Mouse (Mus musculus): ENCODE results near the gene Zbtb4.

The Zbtb4 gene

DNA sequence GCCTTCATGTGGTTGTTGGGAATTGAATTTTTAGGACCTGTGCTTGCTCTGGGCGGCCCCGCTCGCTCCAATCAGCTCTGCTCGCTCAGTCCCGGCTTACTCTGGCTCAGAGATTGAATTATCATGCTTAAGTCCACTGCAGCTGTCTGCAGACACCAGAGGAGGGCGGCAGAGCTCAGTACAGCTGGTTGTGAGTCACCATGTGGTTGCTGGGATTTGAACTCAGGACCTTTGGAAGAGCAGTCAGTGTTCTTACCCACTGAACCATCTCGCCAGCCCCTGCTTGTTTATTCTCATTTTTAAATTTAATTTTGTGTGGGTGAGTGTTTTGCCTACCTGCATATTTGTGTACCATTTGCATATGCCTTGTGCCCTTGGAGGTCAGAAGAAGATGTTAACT, 2.2 kb upstream of the Zbtb4 start:
- DNase-seq (ENCODE audit: low read depth, low spot score), result no peak

DNA sequence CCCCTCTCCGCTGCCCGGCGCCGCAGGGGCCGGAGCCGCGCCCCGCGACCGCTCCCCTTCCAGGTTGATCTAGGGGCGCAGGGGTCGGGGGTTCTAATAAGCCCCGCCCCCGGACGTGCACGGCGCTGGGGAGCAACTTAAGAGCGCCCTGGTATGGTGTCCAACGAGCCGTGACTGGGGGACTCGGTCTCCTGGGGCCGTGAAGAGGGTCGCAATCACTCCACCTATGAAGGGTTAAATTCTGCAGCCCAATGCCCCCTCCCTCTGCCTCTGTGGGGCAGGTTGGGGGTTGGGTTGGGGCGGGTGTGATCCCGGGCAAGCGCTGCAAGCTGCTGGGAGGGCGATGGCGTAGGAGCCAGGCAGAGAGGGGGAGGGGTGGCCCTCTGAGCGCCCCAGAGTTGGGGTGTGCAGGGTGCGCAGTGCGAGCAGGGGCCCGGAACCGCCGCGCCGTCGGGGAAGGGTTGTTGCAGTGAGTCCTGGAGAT, 456 bp downstream of the Zbtb4 start:
- DNase-seq (ENCODE audit: low read depth, low spot score), result no peak

DNA sequence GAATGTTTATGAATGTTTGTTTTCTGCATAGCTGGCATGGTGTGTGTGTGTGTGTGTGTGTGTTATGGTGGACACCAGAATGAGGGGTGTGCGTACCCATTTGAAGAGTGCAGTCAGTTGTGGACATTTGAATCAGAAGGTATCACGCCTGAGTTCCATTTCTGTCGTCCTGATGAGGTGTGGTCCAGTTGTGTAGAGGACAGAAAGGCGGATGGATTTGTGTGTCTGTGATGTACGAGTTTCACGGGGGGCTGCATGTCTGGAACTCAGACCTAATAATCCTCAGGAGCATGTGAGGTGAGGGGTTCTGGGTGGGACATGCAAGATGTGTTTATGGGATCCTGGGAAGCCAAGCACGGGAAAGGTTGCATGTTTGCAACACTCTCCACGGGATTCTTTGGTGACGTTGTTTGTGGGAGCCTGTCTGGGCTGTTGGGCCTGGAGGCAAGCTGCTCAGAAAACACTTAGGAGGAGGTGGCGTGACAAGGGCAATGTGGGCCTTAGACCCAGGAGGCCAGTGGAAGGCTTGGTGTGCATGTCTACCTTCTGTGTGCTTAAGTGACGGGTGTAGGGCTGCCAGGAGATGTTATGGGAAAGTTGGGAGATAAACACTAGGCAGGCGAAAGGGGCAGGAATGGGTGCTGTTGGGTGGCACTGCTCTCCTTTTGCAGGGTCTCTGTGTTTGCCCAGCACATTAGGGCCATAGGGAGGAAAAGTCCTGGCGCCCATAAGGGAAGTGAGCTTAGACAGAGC, 1.3 kb downstream of the Zbtb4 start:
- DNase-seq (ENCODE audit: low read depth, low spot score), result no peak

DNA sequence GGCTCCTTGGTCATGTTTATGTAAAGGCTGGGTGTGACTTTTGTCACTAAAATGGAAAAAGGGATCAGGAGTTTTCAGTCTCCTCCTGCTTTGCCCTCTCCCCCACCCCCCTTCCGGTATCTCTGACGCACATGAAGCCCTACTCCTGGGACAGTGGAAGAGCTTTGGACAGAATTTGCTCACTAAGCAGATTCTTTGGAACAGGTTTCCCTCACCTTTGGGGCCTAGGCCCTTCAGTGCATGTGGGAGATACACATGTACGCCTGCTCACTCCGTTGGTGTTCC, 1.9 kb downstream of the Zbtb4 start:
- no peak for DNase-seq (ENCODE audit: low read depth, low spot score)

DNA sequence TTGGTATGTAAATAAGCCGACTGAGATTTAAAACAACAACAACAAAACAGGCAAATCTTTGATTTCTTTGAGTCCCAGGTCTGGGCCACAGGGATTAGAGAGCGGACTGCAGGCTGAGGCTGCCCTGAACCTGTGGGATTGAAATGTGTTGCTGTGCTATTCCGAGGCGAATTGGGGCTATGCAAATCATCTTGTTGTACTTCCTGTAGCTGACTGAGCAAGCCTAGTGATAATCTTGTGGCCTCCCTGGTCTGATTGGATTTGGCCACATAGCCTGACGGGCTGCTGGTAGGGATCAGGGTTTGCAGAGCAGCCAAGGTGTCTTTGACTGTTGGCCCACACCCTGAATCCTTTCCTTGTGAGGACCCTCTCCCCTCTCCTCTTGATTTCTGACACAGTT, 9.2 kb downstream of the Zbtb4 start:
- no peak for DNase-seq (ENCODE audit: low read depth, low spot score)

DNA sequence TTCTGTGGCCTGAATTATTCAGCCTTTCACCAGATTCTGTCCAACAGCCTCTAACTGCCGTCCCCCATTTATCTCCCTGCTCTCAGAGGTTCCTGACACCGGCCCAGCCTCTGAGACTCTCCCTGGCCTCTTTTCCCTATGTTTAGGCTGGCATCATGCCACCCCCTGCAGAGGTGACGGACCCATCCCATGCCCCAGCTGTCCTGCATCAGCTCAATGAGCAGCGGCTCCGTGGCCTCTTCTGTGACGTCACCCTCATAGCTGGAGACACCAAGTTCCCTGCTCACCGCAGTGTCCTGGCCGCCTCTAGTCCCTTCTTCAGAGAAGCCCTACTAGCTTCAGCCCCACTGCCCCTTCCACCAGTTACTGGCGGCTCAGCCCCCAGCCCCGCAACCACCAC, 10.0 kb downstream of the Zbtb4 start:
- DNase-seq (ENCODE audit: low read depth, low spot score), result no peak

DNA sequence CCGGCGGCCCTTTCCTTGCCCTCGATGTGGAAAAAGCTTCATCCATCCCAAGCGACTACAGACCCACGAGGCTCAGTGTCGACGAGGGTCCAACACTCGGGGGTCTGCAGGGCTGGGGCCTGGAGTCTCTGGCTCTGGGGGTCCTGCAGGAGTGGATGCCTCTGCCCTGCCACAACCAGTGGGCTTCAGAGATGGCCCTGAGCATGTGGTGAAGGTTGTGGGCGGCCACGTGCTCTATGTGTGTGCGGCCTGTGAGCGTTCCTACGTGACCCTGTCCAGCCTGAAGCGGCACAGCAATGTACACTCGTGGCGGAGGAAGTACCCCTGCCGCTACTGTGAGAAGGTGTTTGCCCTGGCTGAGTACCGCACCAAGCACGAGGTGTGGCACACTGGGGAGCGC, 10.8 kb downstream of the Zbtb4 start:
- no peak for DNase-seq (ENCODE audit: low read depth, low spot score)

DNA sequence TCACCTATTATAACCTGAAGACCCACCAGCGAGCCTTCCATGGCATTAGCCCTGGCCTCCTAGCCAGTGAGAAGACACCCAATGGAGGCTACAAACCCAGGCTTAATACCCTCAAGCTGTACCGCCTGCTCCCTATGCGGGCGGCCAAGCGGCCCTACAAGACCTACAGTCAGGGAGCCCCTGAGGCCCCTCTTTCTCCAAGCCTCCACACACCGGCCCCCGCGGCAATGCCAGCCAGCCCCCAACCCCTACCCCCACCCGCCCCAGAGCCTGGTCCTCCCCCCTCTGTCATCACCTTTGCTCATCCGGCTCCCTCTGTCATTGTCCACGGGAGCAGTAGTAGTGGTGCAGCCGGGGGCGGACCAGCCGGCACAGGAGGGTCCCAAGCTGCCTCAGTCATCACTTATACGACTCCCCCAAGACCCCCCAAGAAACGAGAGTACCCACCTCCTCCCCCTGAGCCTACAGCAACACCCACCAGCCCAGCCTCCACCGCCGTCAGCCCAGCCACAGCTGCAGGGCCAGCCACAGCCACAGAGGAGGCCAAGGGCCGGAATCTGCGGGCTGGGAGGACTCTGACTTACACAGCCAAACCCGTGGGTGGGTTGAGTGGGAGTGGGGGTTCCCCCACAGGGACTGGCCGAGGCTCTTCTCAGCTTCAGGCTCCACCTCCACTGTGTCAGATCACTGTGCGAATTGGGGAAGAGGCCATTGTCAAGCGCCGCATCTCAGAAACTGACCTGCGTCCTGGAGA, 12.0 kb downstream of the Zbtb4 start:
- DNase-seq (ENCODE audit: low read depth, low spot score), result no peak

DNA sequence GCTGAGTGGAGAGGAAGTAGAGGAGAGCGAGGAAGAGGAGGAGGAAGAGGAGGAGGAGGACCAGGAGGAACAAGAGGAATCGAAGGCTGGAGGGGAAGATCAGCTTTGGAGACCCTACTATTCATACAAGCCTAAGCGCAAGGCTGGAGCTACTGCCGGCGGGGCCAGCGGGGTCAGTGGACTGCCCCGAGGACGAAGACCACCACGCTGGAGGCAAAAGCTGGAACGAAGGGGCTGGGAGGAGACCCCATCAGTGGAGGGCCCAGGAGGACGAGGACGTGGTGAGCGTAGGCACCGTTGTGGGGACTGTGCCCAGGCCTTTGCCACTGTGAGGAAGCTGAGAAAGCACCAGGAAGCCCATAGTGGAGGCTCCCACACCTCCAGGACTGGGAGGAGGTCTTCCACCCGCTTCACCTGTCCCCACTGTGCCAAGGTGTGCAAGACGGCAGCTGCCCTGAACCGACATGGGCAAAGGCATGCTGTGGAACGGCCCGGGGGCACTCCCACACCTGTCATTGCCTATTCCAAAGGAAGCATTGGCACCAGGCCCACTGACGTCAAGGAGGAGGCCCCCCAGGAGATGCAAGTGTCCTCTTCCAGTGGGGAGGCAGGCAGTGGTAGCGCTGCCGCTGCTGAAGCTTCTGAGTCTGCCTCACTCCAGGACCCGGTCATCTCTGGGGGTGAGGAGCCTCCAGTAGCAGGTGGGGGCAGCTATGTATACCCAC, 12.7 kb downstream of the Zbtb4 start:
- DNase-seq (ENCODE audit: low read depth, low spot score), result no peak

DNA sequence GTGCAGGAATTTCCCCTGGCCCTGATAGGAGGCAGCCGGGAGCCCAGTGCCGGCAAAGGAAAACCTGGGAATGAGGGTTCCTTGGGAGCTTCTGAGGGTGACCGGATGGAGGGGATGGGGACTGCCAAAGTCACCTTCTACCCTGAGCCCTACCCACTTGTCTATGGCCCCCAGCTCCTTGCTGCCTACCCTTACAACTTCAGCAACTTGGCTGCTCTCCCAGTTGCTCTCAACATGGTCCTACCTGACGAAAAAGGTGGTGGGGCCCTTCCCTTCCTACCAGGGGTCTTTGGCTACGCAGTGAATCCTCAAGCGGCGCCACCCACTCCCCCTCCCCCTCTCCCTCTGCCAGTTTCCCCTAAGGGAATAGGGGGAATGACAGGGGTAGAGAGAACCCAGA, 13.3 kb downstream of the Zbtb4 start:
- DNase-seq (ENCODE audit: low read depth, low spot score), result no peak

DNA sequence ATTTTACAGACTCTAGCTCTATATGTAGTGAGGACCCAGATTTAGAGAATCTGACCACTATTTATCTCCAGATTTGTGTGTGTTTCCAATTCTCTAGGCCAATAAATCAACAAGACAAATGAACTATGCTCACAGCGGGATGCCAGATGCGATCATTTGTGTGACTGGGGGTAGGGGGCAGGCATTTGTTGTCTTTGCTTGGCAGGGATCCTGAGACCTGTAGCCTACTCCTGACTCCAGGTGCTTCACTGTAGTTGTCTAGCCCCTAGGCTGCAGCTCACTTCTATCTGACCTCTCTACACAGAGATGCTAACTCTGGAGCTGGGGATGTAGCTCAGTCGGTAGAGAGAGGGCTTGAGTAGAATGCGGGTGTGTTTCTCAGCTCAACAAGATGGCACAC, 16.1 kb downstream of the Zbtb4 start:
- no peak for DNase-seq (ENCODE audit: low read depth, low spot score)

DNA sequence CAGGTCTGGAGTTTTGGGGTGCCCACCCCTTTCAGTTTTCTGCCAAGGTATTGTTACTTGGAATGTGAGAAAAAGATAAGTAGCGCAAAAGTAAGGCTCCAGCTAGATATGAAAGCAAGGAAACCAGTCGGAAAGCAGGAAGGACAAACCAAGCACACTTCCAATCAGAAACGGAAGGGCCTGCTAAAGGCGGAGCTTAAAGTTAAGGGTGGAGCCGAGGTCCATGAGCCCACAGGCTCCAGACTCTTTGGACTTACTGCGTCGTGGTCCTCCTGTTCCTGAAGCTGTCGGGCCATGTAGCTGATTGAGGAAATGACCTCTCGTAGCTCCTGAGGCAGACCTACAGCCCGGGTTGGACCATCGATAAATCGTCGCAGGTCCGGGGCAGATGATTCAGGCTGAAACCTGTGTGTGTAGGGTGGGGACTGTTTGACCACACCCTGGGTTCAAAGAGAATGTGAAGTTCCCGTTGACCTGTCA, 19.1 kb downstream of the Zbtb4 start:
- DNase-seq (ENCODE audit: low read depth, low spot score), result no peak

DNA sequence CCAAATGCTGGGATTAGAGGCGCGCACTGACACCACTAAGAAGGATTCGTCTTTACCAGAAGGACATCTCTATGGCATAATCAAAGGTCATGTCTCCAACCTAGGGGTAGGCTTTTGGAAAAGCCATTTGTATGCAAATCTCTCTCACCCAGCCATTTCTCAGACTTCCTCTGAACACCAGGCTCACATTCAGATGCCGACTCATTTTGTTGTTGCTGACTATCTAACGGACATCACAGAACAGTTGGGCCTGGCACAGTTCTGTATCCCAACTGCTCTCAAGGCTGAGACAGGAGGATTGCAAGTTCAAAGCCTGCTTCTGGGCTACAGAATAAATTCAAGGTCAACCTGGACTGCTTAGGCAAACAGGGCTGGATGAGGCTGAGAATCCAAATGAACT, 21.6 kb downstream of the Zbtb4 start:
- no peak for DNase-seq (ENCODE audit: low read depth, low spot score)

DNA sequence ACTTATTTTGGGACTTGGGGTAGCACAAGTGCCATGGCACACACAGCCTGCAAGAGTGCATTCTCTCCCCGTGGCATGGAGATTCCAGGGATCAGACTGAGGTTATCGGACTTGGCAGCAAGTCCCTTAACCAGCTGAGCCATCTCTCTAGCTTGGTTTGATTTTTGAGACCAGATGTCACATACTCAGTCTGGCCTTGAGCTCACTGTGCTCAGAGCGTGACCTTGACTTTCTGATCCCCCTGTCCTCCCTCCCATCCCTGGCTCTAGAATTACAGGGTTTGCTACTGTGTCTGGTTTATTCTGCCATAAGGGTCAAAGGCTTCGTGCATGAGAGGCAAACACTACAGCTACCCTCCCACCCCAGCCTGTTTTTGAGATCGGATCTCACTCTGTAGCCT, 23.7 kb downstream of the Zbtb4 start:
- DNase-seq (ENCODE audit: low read depth, low spot score), result no peak

DNA sequence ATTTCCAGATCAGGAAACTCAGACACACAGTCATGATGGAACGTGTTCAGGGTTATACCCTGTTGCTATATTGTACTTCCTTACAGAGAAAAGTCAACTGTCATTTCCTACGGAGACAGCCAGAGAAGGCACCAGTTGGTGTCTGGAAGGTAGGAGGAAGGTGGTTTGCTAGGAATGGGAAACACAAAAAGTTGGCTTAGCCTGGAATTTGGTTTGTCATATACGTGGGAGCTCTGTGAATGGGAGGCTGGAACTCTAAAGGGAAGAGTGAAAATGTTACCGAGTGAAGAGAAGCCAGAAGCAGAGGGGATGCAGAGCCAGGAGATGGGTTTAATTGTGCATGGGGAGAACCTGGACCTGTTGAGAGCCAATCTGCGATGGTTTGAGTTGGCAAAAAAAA, 25.7 kb downstream of the Zbtb4 start:
- no peak for DNase-seq (ENCODE audit: low read depth, low spot score)

DNA sequence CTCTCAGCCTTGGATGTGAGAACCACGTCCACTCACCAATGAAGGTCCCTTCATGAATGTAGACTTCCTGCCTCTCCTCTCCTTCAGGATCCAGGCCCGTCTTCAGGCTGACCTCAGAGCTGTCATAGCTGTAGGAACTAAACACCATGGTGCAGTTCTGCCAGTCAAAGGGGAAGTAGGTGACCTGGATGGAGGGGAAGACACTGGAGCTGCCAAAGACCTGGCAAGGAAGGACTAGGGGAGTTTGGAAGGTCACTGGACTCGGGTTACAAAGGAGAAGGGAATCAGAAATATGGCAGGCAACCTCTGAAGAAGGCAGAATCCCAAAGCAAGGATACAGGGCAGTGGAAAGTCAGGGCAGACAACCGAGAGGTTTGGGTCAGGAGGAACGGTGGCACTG, 27.7 kb downstream of the Zbtb4 start:
- no peak for DNase-seq (ENCODE audit: low read depth, low spot score)

DNA sequence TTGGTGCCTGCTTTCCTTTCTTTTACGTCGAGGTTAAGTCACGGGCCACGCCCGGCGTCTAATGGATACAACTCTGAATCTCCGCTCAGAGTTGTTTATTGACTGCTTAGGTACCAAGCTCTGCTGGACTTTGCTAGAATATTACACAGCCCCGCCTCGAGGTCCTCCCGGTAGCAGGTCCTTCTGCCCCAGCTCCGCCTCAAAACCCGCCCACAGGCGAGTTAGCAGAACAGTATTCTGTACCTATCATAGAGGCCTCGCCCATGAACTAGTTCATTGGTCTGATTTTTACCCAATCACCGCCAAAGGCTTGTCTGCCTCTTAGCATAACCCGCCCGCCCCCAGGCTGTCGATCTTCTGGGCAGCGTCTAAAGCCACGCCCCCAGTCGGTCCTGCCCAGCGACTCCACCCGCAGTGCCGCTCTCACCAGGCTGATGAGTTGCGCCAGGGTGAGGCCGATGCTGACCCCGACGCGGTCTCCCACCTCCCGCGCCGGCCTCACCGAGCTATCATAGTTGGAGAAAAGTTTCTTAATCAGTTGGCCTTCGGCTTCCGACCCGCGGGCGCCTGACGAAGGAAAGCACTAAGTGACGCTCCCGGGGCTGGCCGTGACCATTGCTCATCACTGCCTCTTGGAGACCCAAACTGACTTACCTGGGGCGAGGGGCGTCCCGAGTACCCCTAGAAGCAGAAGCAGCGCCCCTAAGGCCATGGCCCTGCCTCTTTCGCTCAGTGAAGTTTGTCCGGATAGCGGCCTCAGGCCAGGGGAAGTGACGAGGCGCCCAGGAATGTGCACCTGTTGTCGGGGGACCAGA, 29.7 kb downstream of the Zbtb4 start, which contains the start of gene Chrnb1:
Gene Chrnb1, minus strand, starts transcription at position 776 of the 815 bp plus-strand sequence.
- peak; percentile 94 for DNase-seq (ENCODE audit: low read depth, low spot score)

DNA sequence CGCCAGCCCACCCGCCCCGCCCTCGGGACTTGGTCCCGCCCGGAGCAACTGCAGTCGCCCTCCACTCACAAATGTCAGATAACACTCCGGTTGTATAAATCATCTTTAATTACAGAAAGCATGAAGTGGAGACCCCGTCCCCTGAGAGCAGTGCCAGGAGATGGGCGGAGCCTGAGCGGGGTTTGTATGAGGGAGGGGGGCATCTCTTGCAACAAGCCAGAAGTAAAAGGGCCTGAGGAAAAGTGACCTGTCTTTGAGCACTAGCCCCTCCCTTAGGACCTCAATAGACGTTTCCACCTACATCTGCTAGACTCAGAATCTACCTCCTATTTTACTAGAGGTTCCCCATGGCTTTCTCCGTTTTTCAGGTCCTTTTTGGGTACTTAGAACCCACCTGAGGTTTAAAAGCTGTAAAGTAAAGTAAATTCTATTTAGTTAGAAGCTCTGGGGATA, 30.3 kb downstream of the Zbtb4 start:
- DNase-seq (ENCODE audit: low read depth, low spot score), result no peak

DNA sequence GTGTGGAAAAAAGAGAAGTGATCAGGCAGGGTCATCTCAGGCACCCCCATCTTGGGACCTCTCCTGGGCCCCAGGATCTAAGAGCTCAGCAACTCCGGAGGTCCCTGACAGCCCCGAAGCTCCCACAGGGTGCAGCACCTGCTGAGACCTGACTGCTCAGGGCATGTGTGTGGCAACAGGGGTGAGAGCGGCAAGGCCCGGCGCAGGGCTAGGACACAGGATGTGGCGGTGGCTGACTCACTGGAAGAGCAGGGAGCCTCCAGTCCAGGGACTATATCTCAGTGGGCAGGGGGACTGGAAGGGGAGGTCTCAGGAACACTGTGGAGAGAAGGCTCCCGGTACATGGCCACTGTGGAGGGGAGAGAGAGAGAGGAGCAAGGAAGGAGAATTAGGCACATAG, 32.2 kb downstream of the Zbtb4 start:
- DNase-seq (ENCODE audit: low read depth, low spot score), result no peak

DNA sequence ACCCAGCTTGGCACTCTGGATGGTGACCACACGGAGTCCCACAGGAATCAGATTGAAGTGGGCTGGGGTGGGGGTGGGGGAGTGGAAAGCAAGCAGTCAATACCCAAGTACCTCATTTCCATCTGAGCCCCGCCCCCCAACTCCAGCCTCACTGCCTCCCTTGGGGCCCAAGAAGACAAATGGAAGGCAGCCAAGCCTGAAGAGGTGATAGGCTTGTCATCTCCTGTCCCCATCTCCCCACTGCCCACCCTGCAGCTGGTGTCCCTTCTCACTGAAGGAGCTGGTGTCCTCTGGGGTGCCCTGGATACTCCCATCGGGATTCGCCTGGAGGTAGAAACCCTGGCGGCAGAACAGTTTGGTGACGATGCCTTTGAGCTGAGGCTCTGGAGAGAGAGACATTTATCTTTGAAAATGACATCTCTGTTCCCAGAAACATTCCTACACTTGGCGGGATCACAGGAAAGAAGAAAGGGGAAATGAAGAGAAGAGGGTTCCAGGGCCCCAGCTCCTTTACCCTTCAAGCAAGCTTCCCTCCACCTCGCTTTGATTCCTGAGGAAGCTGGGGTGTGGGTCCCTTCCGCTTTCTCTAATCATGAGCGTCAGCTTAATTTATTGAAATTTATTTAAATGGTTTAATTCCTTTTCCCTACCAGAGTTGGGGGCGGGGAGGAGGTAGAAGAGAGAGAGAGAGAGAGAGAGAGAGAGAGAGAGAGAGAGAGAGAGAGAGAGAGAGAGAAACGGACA, 33.9 kb downstream of the Zbtb4 start:
- DNase-seq (ENCODE audit: low read depth, low spot score), result no peak

DNA sequence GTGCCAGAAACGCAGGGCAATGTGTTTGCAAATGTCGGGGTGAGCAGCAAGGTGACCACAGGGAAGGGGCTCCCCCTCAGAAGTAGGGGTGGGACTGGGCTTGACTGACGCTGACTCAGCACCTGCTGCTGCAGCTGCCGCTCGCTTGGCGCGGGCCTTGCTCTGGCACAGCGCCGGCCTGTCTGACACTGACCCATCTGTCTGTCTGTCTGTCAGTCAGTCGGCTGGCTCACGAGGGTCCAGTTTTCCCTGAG, 34.4 kb downstream of the Zbtb4 start:
- no peak for DNase-seq (ENCODE audit: low read depth, low spot score)
